Mouse (Mus musculus) hindbrain, embryonic 11.5 days (tissue): ENCODE results near the gene Tti1. TPM values are rescaled to one million over a fixed set of nuclear protein-coding genes. Genes with fewer than 3 reads are reported as not detected.

ENCODE experiments used
- ATAC-seq: fragments of 200-750 bp; cut with Nextera tagmentation; 2 replicates; pipeline ENCODE4 v1.8.0; 2017; ENCODE audit warnings: mild to moderate bottlenecking, moderate TSS enrichment, moderate library complexity; ENCODE audit not compliant: low FRiP score
- DNase-seq: peaks from one replicate; pipeline ENCODE4 v3.0.0-alpha.2; 2015; ENCODE audit warnings: low spot score
- H3K27ac ChIP-seq: fragments of 300-500 bp; sonication (generic); 2 replicates; pipeline ENCODE4 v1.5.1; 2014; ENCODE audit warnings: mild to moderate bottlenecking, low read depth, low read length
- H3K27me3 ChIP-seq: fragments of 300-500 bp; sonication (generic); 2 replicates; pipeline ENCODE4 v1.6.1; 2014; ENCODE audit warnings: mild to moderate bottlenecking, low read length, moderate library complexity, mixed read lengths; ENCODE audit not compliant: control insufficient read depth, insufficient read depth
- H3K36me3 ChIP-seq: fragments of 300-500 bp; sonication (generic); 2 replicates; pipeline ENCODE4 v1.6.1; 2014; ENCODE audit warnings: mild to moderate bottlenecking, low read length, moderate library complexity, mixed read lengths; ENCODE audit not compliant: control insufficient read depth, insufficient read depth
- H3K4me1 ChIP-seq: fragments of 300-500 bp; sonication (generic); replicated peaks from 2 replicates; pipeline ENCODE4 v1.6.1; 2014; ENCODE audit warnings: low read length, mixed read lengths; ENCODE audit not compliant: control insufficient read depth, insufficient read depth
- H3K4me2 ChIP-seq: fragments of 300-500 bp; sonication (generic); replicated peaks from 2 replicates; pipeline ENCODE4 v1.6.1; 2014; ENCODE audit warnings: mild to moderate bottlenecking, low read depth, low read length
- H3K4me3 ChIP-seq: fragments of 300-500 bp; sonication (generic); 2 replicates; pipeline ENCODE4 v1.5.1; 2014; ENCODE audit warnings: low read depth, low read length
- H3K9ac ChIP-seq: fragments of 300-500 bp; sonication (generic); 2 replicates; pipeline ENCODE4 v1.6.1; 2014; ENCODE audit warnings: low read depth, low read length
- H3K9me3 ChIP-seq: fragments of 300-500 bp; sonication (generic); 2 replicates; pipeline ENCODE4 v1.6.1; 2016; ENCODE audit warnings: low read length; ENCODE audit not compliant: control insufficient read depth
- WGBS: fragments of 180-500 bp; shearing (Covaris S2); extraction: QIAGEN DNeasy Blood & Tissue Kit; methylation state at CpG from one replicate; pipeline ENCODE4 v1.1.7; 2014; 5-methylcytosine and 5-hydroxymethylcytosine counted together
- polyA plus RNA-seq: library from polyadenylated mRNA; unstranded; fragments of >200 nt; fragmentation: Nextera tagmentation; extraction: Ambion mirVana; gene quantifications from 2 replicates; pipeline ENCODE4 v1.2.1, GENCODE M21; 2014

The Tti1 gene
- polyA plus RNA-seq, 1 experiment from 2014 or later: 21.9 TPM

- Histone ChIP-seq H3K9ac (peak overlapping the region; percentile 70), H3K4me1 (peaks cover 13% of the 10 kb centered on the region), H3K4me2 (peak overlapping the region; percentile 92), H3K36me3 (no peaks in the 10 kb centered on the region), H3K4me3 (peak overlapping the region; percentile 41), H3K27ac (no peak overlapping the region), H3K27me3 (peaks cover 24% of the 10 kb centered on the region), H3K9me3 (no peaks in the 10 kb centered on the region)
- 15% methylated on average over 21 of the region's 37 CpGs for WGBS
- no peak for DNase-seq
- peak; percentile 16 for ATAC-seq
These were observed 83.9 kb downstream of the Tti1 start for GRCm38 (mm10) chr2:157944156-157944893.

- Histone ChIP-seq H3K4me3 (peak overlapping the region; percentile 41), H3K4me2 (peak overlapping the region; percentile 92), H3K4me1 (peaks cover 13% of the 10 kb centered on the region), H3K27ac (no peak overlapping the region), H3K9me3 (no peaks in the 10 kb centered on the region), H3K36me3 (no peaks in the 10 kb centered on the region), H3K27me3 (peaks cover 27% of the 10 kb centered on the region), H3K9ac (peak overlapping the region; percentile 70)
- WGBS: 1% methylated on average over 43 of the region's 47 CpGs
- ATAC-seq (peak; percentile 67), DNase-seq (peak; percentile 89)
These were observed 84.6 kb downstream of the Tti1 start for GRCm38 (mm10) chr2:157943514-157944155.

- H3K27me3 ChIP-seq: peaks cover 29% of the 10 kb centered on the region
- H3K4me2 ChIP-seq: no peak overlapping the region; the same call in 1 of the 2 replicates
- H3K4me1 ChIP-seq: peaks cover 13% of the 10 kb centered on the region
- H3K36me3 ChIP-seq: no peaks in the 10 kb centered on the region
- WGBS: 4% methylated on average over 18 of the region's 18 CpGs
- no peak overlapping the region for H3K4me3 ChIP-seq
- H3K27ac ChIP-seq: peak overlapping the region; percentile 24; the same call in 1 of the 2 replicates
- H3K9ac ChIP-seq: no peak overlapping the region
- ATAC-seq (no peak), DNase-seq (peak; percentile 43)
- no peaks in the 10 kb centered on the region for H3K9me3 ChIP-seq
These were observed 87.5 kb downstream of the Tti1 start for GRCm38 (mm10) chr2:157940586-157941185.

- peaks cover 5% of the 10 kb centered on the region for H3K4me1 ChIP-seq
These were observed 91.6 kb downstream of the Tti1 start for GRCm38 (mm10) chr2:157936676-157937075.

GRCm38 (mm10) chr2:157935444-157936171, 92.6 kb downstream of the Tti1 start:
- no peaks in the 10 kb centered on the region for H3K36me3 ChIP-seq
- H3K4me3 ChIP-seq: no peak overlapping the region
- H3K4me1 ChIP-seq: no peaks in the 10 kb centered on the region; the same call in 1 of the 2 replicates
- DNase-seq (no peak), ATAC-seq (no peak)
- H3K4me2 ChIP-seq: no peak overlapping the region
- peaks cover 17% of the 10 kb centered on the region for H3K27me3 ChIP-seq
- WGBS: 73% methylated on average over 11 of the region's 11 CpGs
- no peak overlapping the region for H3K27ac ChIP-seq
- no peak overlapping the region for H3K9ac ChIP-seq
- no peaks in the 10 kb centered on the region for H3K9me3 ChIP-seq

More at GRCm38 (mm10) chr2:157936676-157937075, 91.6 kb downstream of the Tti1 start:
- no peak for DNase-seq
- 81% methylated on average over 4 of the region's 4 CpGs for WGBS
- Histone ChIP-seq H3K4me2 (no peak overlapping the region), H3K36me3 (no peaks in the 10 kb centered on the region), H3K9me3 (no peaks in the 10 kb centered on the region), H3K27ac (no peak overlapping the region), H3K9ac (no peak overlapping the region), H3K4me3 (no peak overlapping the region), H3K27me3 (peaks cover 19% of the 10 kb centered on the region)
- ATAC-seq: no peak

- no peak overlapping the region for H3K4me2 ChIP-seq
- H3K9me3 ChIP-seq: no peaks in the 10 kb centered on the region
- H3K27ac ChIP-seq: no peak overlapping the region
- no peak overlapping the region for H3K9ac ChIP-seq
- 77% methylated on average over 4 of the region's 4 CpGs for whole genome bisulfite sequencing
- no peaks in the 10 kb centered on the region for H3K4me1 ChIP-seq
- ATAC-seq: no peak
- DNase-seq: no peak
- H3K36me3 ChIP-seq: no peaks in the 10 kb centered on the region
- 0 out of 2 replicates have a peak, but pooled peaks cover 2% of the 10 kb centered on the region for H3K27me3 ChIP-seq
- no peak overlapping the region for H3K4me3 ChIP-seq
These were observed 95.6 kb downstream of the Tti1 start for GRCm38 (mm10) chr2:157932655-157933054.

Other genes with a start within 250 kb of the Tti1 start
- gene Vstm2l, start 113.8 kb downstream of the Tti1 start, polyA plus RNA-seq: 4.5 and 6.4 TPM in 2 replicates
- gene Rprd1b, start 64 bp upstream of the Tti1 start, polyA plus RNA-seq: 56.2 and 67.4 TPM in 2 replicates
- 4.2 and 4.3 TPM in 2 replicates for gene Tgm2, start 118.0 kb upstream of the Tti1 start, polyA plus RNA-seq
- gene D630003M21Rik, start 200.8 kb upstream of the Tti1 start, polyA plus RNA-seq: 1.9 and 2.3 TPM in 2 replicates
- gene Bpi, start 229.7 kb upstream of the Tti1 start, polyA plus RNA-seq: not detected in 2 replicates